Mouse (Mus musculus): ENCODE measurements around the gene Gtpbp8. TPM values are rescaled to one million over a fixed set of nuclear protein-coding genes. Genes with fewer than 3 reads are reported as not detected.
A peak's percentile ranks its signal among the peaks of the same experiment; 100 is the strongest.

Gene Gtpbp8
- polyA plus RNA-seq, 1 experiment from 2014 or later = 29.7 TPM

GRCm38 (mm10) chr16:44724847-44725246 is 21.3 kb downstream of the Gtpbp8 start:
- Histone ChIP-seq H3K9me3 (no peaks in the 10 kb centered on the region), H3K27ac (peak overlapping the region; percentile 92), H3K4me2 (peak overlapping the region; percentile 71), H3K27me3 (no peaks in the 10 kb centered on the region), H3K9ac (peak overlapping the region; percentile 87), H3K4me3 (peak overlapping the region; percentile 80), H3K4me1 (peaks cover 22% of the 10 kb centered on the region), H3K36me3 (peaks cover 27% of the 10 kb centered on the region)
- under 1% methylated on average over 14 of the region's 14 CpGs for WGBS
- no peak; the same call in 1 of the 2 replicates for ATAC-seq (ENCODE audit: insufficient number of reproducible peaks, insufficient read depth, low FRiP score, low TSS enrichment, low read depth)

DNA sequence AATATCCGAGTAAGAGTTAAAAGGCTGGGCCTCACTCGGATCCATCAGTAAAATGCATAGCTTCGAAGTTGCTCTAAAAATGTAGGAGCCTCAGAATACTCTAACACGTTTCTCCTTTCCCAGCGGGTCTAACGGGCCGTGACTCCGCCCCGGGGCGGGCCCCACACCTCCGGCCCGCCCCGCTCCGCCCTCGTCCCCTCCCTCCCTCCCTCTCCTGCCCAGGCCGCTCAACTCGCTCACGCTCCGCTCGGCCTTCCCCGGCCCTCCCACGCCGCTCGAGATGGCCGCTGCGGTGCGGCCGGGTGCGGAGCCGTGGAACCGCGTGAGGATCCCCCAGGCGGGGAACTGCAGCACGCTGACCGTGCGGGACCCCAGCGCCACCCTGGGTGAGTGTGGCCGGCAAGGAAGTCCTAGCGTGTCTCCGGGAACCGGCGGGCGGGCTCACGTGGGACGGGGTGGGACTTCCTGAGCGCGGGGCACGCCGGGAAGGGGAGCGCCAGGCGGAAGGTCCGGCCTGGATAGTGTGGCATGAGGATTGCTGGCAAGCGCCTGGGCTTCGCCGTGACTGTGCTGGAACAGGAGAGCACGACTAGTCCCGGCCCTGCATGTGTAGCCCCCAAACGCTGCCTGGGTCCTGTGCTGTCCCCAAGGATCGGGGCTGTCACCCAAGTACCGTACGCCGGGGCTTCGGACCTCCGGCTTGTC is 21.9 kb downstream of the Gtpbp8 start, which contains the start of gene Nepro:
TSS of gene Nepro (plus strand) at position 219 of the 705 bp plus-strand sequence.
- peak within 1 kb of the TSS; percentile 80 for H3K4me3 ChIP-seq
- WGBS = under 1% methylated on average over 62 of the region's 64 CpGs
- peak; percentile 95 for ATAC-seq (ENCODE audit: insufficient number of reproducible peaks, insufficient read depth, low FRiP score, low TSS enrichment, low read depth)
- H3K27ac ChIP-seq = peak within 1 kb of the TSS; percentile 92
- peaks cover 25% of the 10 kb centered on the region for H3K36me3 ChIP-seq
- peak within 1 kb of the TSS; percentile 87 for H3K9ac ChIP-seq
- no peaks in the 10 kb centered on the region for H3K27me3 ChIP-seq
- H3K4me2 ChIP-seq = peak within 1 kb of the TSS; percentile 71
- H3K4me1 ChIP-seq = peaks cover 22% of the 10 kb centered on the region
- H3K9me3 ChIP-seq = no peaks in the 10 kb centered on the region

DNA sequence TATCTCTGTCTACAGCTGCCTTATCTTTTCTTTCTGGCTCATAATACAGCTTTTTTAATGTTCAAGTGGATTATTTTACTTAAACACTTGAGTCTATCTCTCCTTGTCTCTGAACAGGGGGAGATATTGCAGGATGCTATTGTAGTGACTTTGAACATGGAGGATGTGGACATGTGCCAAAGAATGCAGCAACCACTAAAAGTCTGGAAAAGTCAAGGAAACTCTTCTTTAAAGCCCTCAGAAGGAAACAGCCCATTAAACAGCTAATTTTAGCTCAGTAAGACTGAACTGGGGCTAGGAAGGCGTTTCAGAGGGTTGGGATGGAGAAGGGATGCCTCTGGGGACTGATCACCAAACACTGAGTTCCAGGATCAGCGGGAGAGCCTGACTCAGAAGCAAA is 23.5 kb downstream of the Gtpbp8 start:
- WGBS = 67% methylated on average over 2 of the region's 2 CpGs
- Histone ChIP-seq H3K9me3 (no peaks in the 10 kb centered on the region), H3K9ac (no peak overlapping the region), H3K27ac (no peak overlapping the region), H3K4me2 (no peak overlapping the region), H3K27me3 (no peaks in the 10 kb centered on the region), H3K4me3 (no peak overlapping the region), H3K4me1 (peaks cover 26% of the 10 kb centered on the region), H3K36me3 (peaks cover 14% of the 10 kb centered on the region)
- no peak for ATAC-seq (ENCODE audit: insufficient number of reproducible peaks, insufficient read depth, low FRiP score, low TSS enrichment, low read depth)

GRCm38 (mm10) chr16:44720518-44720917 is 25.6 kb downstream of the Gtpbp8 start:
- Histone ChIP-seq H3K27me3 (no peaks in the 10 kb centered on the region), H3K4me3 (no peak overlapping the region), H3K36me3 (peaks cover 11% of the 10 kb centered on the region; the same call in 1 of the 2 replicates), H3K4me2 (no peak overlapping the region), H3K9me3 (no peaks in the 10 kb centered on the region), H3K9ac (no peak overlapping the region), H3K27ac (no peak overlapping the region), H3K4me1 (peaks cover 31% of the 10 kb centered on the region)
- 74% methylated on average over 3 of the region's 3 CpGs for WGBS
- ATAC-seq (ENCODE audit: insufficient number of reproducible peaks, insufficient read depth, low FRiP score, low TSS enrichment, low read depth) = no peak

DNA sequence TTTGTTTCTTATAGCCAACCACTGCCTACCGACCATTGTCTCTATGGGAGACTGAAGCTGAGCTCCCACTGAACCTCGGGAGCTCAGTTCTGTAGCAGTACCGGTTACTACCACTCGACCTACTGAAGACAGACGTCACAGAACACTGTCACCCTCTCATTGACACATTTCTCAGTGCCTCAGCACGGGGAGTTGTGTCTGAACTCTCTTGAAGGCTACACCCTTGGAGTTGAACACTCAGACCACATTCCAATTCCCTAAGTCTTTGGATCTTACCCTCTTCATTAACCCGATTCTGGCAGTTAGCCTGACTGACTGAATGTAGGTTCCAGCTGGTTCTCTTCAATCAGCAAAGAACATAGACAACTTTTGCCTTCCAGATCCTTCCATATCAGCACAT is 26.8 kb downstream of the Gtpbp8 start:
- H3K9me3 ChIP-seq = no peaks in the 10 kb centered on the region
- H3K4me3 ChIP-seq = no peak overlapping the region
- no peak overlapping the region for H3K4me2 ChIP-seq
- H3K27ac ChIP-seq = no peak overlapping the region
- no peak for ATAC-seq (ENCODE audit: insufficient number of reproducible peaks, insufficient read depth, low FRiP score, low TSS enrichment, low read depth)
- peaks cover 26% of the 10 kb centered on the region for H3K4me1 ChIP-seq
- 80% methylated on average over 7 of the region's 7 CpGs for WGBS
- H3K36me3 ChIP-seq = peaks cover 11% of the 10 kb centered on the region; the same call in 1 of the 2 replicates
- H3K9ac ChIP-seq = no peak overlapping the region
- H3K27me3 ChIP-seq = no peaks in the 10 kb centered on the region

- no peak overlapping the region for H3K9ac ChIP-seq
- ATAC-seq (ENCODE audit: insufficient number of reproducible peaks, insufficient read depth, low FRiP score, low TSS enrichment, low read depth) = no peak
- no peaks in the 10 kb centered on the region for H3K9me3 ChIP-seq
- H3K27ac ChIP-seq = no peak overlapping the region
- H3K4me2 ChIP-seq = no peak overlapping the region
- 78% methylated on average over 2 of the region's 2 CpGs for WGBS
- no peaks in the 10 kb centered on the region for H3K27me3 ChIP-seq
- peaks cover 19% of the 10 kb centered on the region for H3K4me1 ChIP-seq
- no peak overlapping the region for H3K4me3 ChIP-seq
- peaks cover 11% of the 10 kb centered on the region; the same call in 1 of the 2 replicates for H3K36me3 ChIP-seq
These were observed 28.3 kb downstream of the Gtpbp8 start for GRCm38 (mm10) chr16:44717838-44718237.

DNA sequence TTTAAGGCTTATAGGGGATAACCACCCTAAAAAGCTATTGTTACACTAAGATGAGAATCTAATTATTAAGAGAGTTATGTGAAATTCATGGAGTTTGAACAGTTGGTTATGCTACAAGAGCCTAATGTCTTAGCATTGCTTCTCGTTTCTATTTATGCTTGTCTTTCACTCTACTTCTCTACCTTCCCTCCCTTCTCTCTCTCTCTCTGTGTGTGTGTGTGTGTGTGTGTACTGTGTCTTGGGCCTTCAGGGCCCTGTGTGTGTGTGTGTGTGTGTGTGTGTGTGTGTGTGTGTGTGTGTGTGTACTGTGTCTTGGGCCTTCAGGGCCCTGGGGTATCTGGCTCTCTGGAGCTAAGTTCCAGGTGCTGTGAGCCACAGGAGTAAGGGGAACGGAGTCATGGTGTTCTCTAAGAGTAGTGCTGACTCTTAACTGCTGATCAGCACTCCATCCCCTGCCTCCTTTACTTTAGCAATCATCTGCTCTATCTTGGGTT is 29.0 kb downstream of the Gtpbp8 start:
- WGBS = 41% methylated on average over 2 of the region's 2 CpGs
- no peak for ATAC-seq (ENCODE audit: insufficient number of reproducible peaks, insufficient read depth, low FRiP score, low TSS enrichment, low read depth)
- Histone ChIP-seq H3K27me3 (no peaks in the 10 kb centered on the region), H3K27ac (peak overlapping the region; percentile 78), H3K36me3 (peaks cover 11% of the 10 kb centered on the region; the same call in 1 of the 2 replicates), H3K4me3 (no peak overlapping the region), H3K9me3 (no peaks in the 10 kb centered on the region), H3K4me1 (peaks cover 16% of the 10 kb centered on the region), H3K4me2 (no peak overlapping the region), H3K9ac (no peak overlapping the region)

GRCm38 (mm10) chr16:44716305-44717140 is 29.6 kb downstream of the Gtpbp8 start:
- Histone ChIP-seq H3K27me3 (no peaks in the 10 kb centered on the region), H3K9me3 (no peaks in the 10 kb centered on the region), H3K27ac (peak overlapping the region; percentile 78), H3K4me3 (no peak overlapping the region; the same call in 1 of the 2 replicates), H3K4me1 (peaks cover 16% of the 10 kb centered on the region), H3K36me3 (peaks cover 11% of the 10 kb centered on the region; the same call in 1 of the 2 replicates), H3K4me2 (peak overlapping the region; percentile 37), H3K9ac (0 out of 2 replicates have a peak overlapping the region, but pooled peaks have one; percentile 1)
- ATAC-seq (ENCODE audit: insufficient number of reproducible peaks, insufficient read depth, low FRiP score, low TSS enrichment, low read depth) = peak; percentile 82; the same call in 1 of the 2 replicates
- WGBS = 21% methylated on average over 10 of the region's 10 CpGs

DNA sequence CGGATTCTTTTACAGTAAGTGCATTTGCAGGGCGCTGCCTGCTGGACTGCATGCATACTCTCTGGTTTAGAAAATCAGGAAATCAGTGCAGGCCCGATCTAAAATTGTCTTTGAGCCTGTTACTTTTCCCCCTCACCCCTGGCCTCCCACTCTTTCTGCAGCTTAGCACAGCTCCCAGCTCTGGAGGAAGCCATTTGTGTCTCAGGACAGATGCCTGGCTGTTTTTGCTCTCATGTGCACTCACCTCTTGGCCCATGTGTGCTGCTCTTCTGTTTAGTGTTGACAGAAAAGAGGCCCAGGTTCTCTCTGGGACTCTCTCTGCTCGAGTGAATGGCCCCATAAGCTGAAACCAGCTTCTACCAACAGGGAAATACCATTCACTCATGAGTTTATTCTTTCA is 42.7 kb downstream of the Gtpbp8 start:
- peaks cover 31% of the 10 kb centered on the region for H3K4me1 ChIP-seq
- no peak for ATAC-seq (ENCODE audit: insufficient number of reproducible peaks, insufficient read depth, low FRiP score, low TSS enrichment, low read depth)

DNA sequence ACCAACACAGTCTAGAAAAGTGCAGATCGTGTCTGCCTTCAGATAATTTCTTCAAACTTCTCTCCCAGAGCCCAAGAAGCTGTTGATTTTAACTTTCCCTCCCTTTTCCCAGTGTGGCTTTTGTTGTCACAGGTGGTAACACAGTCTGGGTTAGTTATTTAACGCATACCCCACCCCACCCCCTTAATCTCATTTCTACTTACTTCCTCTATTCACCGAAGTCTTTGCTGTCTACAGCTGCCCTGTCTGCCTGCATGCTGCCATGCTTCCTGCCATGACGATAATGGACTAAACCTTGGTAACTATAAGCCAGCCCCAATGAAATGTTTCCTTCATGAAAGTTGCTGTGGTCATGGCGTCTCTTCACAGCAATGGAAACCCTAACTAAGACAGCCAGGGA is 43.9 kb downstream of the Gtpbp8 start:
- H3K36me3 ChIP-seq = no peaks in the 10 kb centered on the region
- WGBS = 63% methylated on average over 5 of the region's 5 CpGs
- no peak for ATAC-seq (ENCODE audit: insufficient number of reproducible peaks, insufficient read depth, low FRiP score, low TSS enrichment, low read depth)
- no peaks in the 10 kb centered on the region for H3K27me3 ChIP-seq
- H3K27ac ChIP-seq = peak overlapping the region; percentile 96; the same call in 1 of the 2 replicates
- H3K4me2 ChIP-seq = no peak overlapping the region
- H3K4me1 ChIP-seq = peaks cover 31% of the 10 kb centered on the region
- no peaks in the 10 kb centered on the region for H3K9me3 ChIP-seq
- H3K9ac ChIP-seq = no peak overlapping the region
- H3K4me3 ChIP-seq = no peak overlapping the region

More for the DNA sequence above, 42.7 kb downstream of the Gtpbp8 start:
- H3K4me3 ChIP-seq = no peak overlapping the region
- 0 out of 2 replicates have a peak overlapping the region, but pooled peaks have one; percentile 7 for H3K4me2 ChIP-seq
- WGBS = 12% methylated on average over 4 of the region's 4 CpGs
- H3K36me3 ChIP-seq = no peaks in the 10 kb centered on the region
- no peaks in the 10 kb centered on the region for H3K9me3 ChIP-seq
- peak overlapping the region; percentile 96 for H3K27ac ChIP-seq
- H3K27me3 ChIP-seq = no peaks in the 10 kb centered on the region
- H3K9ac ChIP-seq = peak overlapping the region; percentile 47; the same call in 1 of the 2 replicates

DNA sequence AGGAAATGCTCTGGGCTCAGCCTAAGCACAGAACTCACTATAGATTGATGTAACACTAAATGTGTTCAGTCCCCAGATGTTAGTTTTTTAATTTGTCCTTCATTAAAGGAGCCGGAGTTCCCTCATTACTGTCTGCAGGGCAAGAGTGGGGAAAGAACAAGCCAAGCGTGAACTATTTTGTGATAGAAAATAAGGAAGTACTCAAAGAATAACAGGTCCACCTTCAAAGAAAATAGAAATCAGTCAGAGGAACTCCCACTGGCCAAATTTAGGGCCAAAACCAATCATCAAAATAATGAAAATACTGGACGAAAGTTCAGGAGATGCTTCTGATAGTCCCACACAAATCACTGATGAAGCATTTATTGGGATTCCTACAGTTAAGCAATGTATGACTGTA is 45.0 kb downstream of the Gtpbp8 start:
- Histone ChIP-seq H3K4me3 (no peak overlapping the region), H3K4me1 (peaks cover 33% of the 10 kb centered on the region), H3K27ac (no peak overlapping the region), H3K9ac (no peak overlapping the region), H3K27me3 (no peaks in the 10 kb centered on the region), H3K9me3 (no peaks in the 10 kb centered on the region), H3K4me2 (no peak overlapping the region), H3K36me3 (no peaks in the 10 kb centered on the region)
- no peak for ATAC-seq (ENCODE audit: insufficient number of reproducible peaks, insufficient read depth, low FRiP score, low TSS enrichment, low read depth)
- WGBS = 88% methylated on average over 3 of the region's 3 CpGs

Measured in embryonic facial prominence, embryonic 13.5 days (tissue).